ENCODE assay signal across 14 mouse cellular contexts in the genomic region with DNA sequence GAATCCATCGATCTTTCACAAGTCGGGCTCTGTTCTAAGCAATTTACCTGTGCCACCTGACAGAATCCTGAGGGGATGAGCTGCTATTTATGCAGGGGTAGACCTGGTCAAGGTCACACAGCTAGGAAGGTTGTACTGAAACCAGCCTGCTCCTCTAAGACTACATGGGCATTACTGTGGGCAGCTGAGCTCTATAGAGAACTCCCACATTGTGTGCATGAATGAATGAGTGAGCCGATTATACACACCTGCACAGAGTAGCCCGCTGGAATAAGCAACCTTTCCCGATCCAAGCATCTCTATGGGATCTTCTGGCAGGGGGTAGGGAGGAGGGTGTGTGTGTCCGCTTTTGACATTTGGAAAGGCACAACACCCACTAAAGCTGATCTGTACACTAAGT. TPM values are rescaled to one million over a fixed set of nuclear protein-coding genes. Genes with fewer than 3 reads are reported as not detected.
DNase-seq lines count a peak whose midpoint lies in the region; ATAC-seq lines count a peak whose summit lies in the region.
"Had no signal": no experiment of that assay in that cellular context is flagged by ENCODE, and none has a peak within 500 bp of the region (broad histone marks: within the 10 kb centered on the region; RNA-seq: fewer than 3 reads in every experiment).

No protein-coding gene starts in this region.

- DNase-seq in kidney, postnatal 36 days: no peak
- DNase-seq in hindbrain, embryonic 10.5 days (ENCODE audit: low spot score): no peak
- DNase-seq in urinary bladder, postnatal 10 days (ENCODE audit: low spot score): no peak
- DNase-seq in gastrocnemius, adult 18-20 months (ENCODE audit: low spot score): no peak
- DNase-seq: cerebellum, adult 18-20 months; lung, postnatal 4 days; spleen, adult 18-20 months; thymus, postnatal 4 days had no signal

- 72% methylated on average over 6 of the region's 6 CpGs for WGBS in kidney, embryonic 16.5 days
- 73% methylated on average over 6 of the region's 6 CpGs for WGBS in embryonic facial prominence, embryonic 12.5 days
- WGBS in hindbrain, embryonic 10.5 days: 85% methylated on average over 6 of the region's 6 CpGs
- 78% methylated on average over 6 of the region's 6 CpGs for WGBS in midbrain, embryonic 13.5 days

- H3K36me3 ChIP-seq in kidney, embryonic 16.5 days (ENCODE audit: insufficient read depth, low read length): no peaks in the 10 kb centered on the region
- no peaks in the 10 kb centered on the region for H3K36me3 ChIP-seq in embryonic facial prominence, embryonic 12.5 days
- H3K36me3 ChIP-seq in hindbrain, embryonic 10.5 days: no peaks in the 10 kb centered on the region
- no peaks in the 10 kb centered on the region for H3K36me3 ChIP-seq in midbrain, embryonic 13.5 days
- H3K36me3 ChIP-seq: G1E had no signal

- ATAC-seq in kidney, embryonic 16.5 days (ENCODE audit: low FRiP score, low TSS enrichment): peak; percentile 1; the same call in 1 of the 2 replicates
- no peak for ATAC-seq in embryonic facial prominence, embryonic 12.5 days (ENCODE audit: insufficient number of reproducible peaks, insufficient read depth, low FRiP score, low TSS enrichment)
- ATAC-seq in midbrain, embryonic 13.5 days: peak; percentile 53

- no peak overlapping the region for H3K4me3 ChIP-seq in kidney, embryonic 16.5 days (ENCODE audit: low read length)
- no peak overlapping the region for H3K4me3 ChIP-seq in embryonic facial prominence, embryonic 12.5 days
- no peak overlapping the region for H3K4me3 ChIP-seq in hindbrain, embryonic 10.5 days
- H3K4me3 ChIP-seq in midbrain, embryonic 13.5 days (replicated peaks): no peak overlapping the region
- H3K4me3 ChIP-seq: erythroblast, embryonic 14.5 days had no signal

- no peaks in the 10 kb centered on the region for H3K9me3 ChIP-seq in kidney, embryonic 16.5 days (ENCODE audit: low read length)
- no peaks in the 10 kb centered on the region for H3K9me3 ChIP-seq in embryonic facial prominence, embryonic 12.5 days
- H3K9me3 ChIP-seq in hindbrain, embryonic 10.5 days: no peaks in the 10 kb centered on the region
- H3K9me3 ChIP-seq in midbrain, embryonic 13.5 days: no peaks in the 10 kb centered on the region
- H3K9me3 ChIP-seq: G1E had no signal

- H3K4me1 ChIP-seq in kidney, embryonic 16.5 days (ENCODE audit: insufficient read depth, low read length): peaks cover 17% of the 10 kb centered on the region
- peaks cover 9% of the 10 kb centered on the region for H3K4me1 ChIP-seq in embryonic facial prominence, embryonic 12.5 days
- H3K4me1 ChIP-seq in hindbrain, embryonic 10.5 days (replicated peaks): peaks cover 28% of the 10 kb centered on the region
- peaks cover 16% of the 10 kb centered on the region for H3K4me1 ChIP-seq in midbrain, embryonic 13.5 days (replicated peaks)

- H3K27me3 ChIP-seq in kidney, embryonic 16.5 days (ENCODE audit: insufficient read depth, low read length): no peaks in the 10 kb centered on the region
- no peaks in the 10 kb centered on the region for H3K27me3 ChIP-seq in embryonic facial prominence, embryonic 12.5 days
- no peaks in the 10 kb centered on the region for H3K27me3 ChIP-seq in hindbrain, embryonic 10.5 days (ENCODE audit: insufficient read depth, poor library complexity, severe bottlenecking)
- no peaks in the 10 kb centered on the region for H3K27me3 ChIP-seq in midbrain, embryonic 13.5 days

- H3K27ac ChIP-seq in kidney, embryonic 16.5 days (ENCODE audit: low read length): peak overlapping the region; percentile 15; the same call in 1 of the 2 replicates
- H3K27ac ChIP-seq in embryonic facial prominence, embryonic 12.5 days: 0 out of 2 replicates have a peak overlapping the region, but pooled peaks have one; percentile 14
- H3K27ac ChIP-seq in hindbrain, embryonic 10.5 days: peak overlapping the region; percentile 82
- no peak overlapping the region for H3K27ac ChIP-seq in midbrain, embryonic 13.5 days

- no peak overlapping the region for H3K9ac ChIP-seq in kidney, embryonic 16.5 days (replicated peaks; ENCODE audit: low read length)
- no peak overlapping the region for H3K9ac ChIP-seq in embryonic facial prominence, embryonic 12.5 days
- no peak overlapping the region for H3K9ac ChIP-seq in midbrain, embryonic 13.5 days (replicated peaks)

- H3K4me2 ChIP-seq in kidney, embryonic 16.5 days (replicated peaks; ENCODE audit: low read depth, low read length): no peak overlapping the region
- H3K4me2 ChIP-seq in embryonic facial prominence, embryonic 12.5 days (replicated peaks): no peak overlapping the region
- H3K4me2 ChIP-seq in midbrain, embryonic 13.5 days (replicated peaks): no peak overlapping the region

RNA-seq across cellular contexts. Expression of gene Fabp6, which starts 31.8 kb away (rescaled TPM):
- 0.42 TPM in 1 of 2 replicates, not detected in the other for polyA plus RNA-seq in kidney, embryonic 16.5 days (2015; fragmentation: Nextera tagmentation; extraction: Ambion mirVana)
- polyA plus RNA-seq in embryonic facial prominence, embryonic 12.5 days (2016; fragmentation: Nextera tagmentation; extraction: Ambion mirVana): not detected in 2 replicates
- polyA plus RNA-seq in hindbrain, embryonic 10.5 days (2016; fragmentation: Nextera tagmentation; extraction: Ambion mirVana): not detected in 2 replicates
- not detected in 2 replicates for polyA plus RNA-seq in midbrain, embryonic 13.5 days (2015; fragmentation: Nextera tagmentation; extraction: Ambion mirVana)
- not detected for total RNA-seq in gastrocnemius, adult 18-20 months (2021)
- total RNA-seq: adrenal gland, adult 2 months; G1E had no signal
- polyA plus RNA-seq: adrenal gland, adult 2 months; erythroblast, embryonic 14.5 days; G1E had no signal

RNA-seq across cellular contexts. Expression of gene 4933415A04Rik, which starts 46.3 kb away (rescaled TPM):
- 6.8 and 7.4 TPM in 2 replicates for polyA plus RNA-seq in kidney, embryonic 16.5 days (2015; fragmentation: Nextera tagmentation; extraction: Ambion mirVana)
- 5.6 and 5.9 TPM in 2 replicates for polyA plus RNA-seq in embryonic facial prominence, embryonic 12.5 days (2016; fragmentation: Nextera tagmentation; extraction: Ambion mirVana)
- polyA plus RNA-seq in hindbrain, embryonic 10.5 days (2016; fragmentation: Nextera tagmentation; extraction: Ambion mirVana): 10.4 and 12.8 TPM in 2 replicates
- 6.6 and 7.2 TPM in 2 replicates for polyA plus RNA-seq in midbrain, embryonic 13.5 days (2015; fragmentation: Nextera tagmentation; extraction: Ambion mirVana)
- under 1 TPM in 1 of 2 experiments, not detected in 1; 0.12 TPM for total RNA-seq in gastrocnemius, adult 18-20 months (2021)
- total RNA-seq: G1E had no signal
- polyA plus RNA-seq: erythroblast, embryonic 14.5 days; G1E had no signal

RNA-seq across cellular contexts. Expression of gene Pwwp2a, which starts 48.6 kb away (rescaled TPM):
- polyA plus RNA-seq in kidney, embryonic 16.5 days (2015; fragmentation: Nextera tagmentation; extraction: Ambion mirVana): 13.6 and 21.0 TPM in 2 replicates
- 43.0 and 45.7 TPM in 2 replicates for polyA plus RNA-seq in embryonic facial prominence, embryonic 12.5 days (2016; fragmentation: Nextera tagmentation; extraction: Ambion mirVana)
- polyA plus RNA-seq in hindbrain, embryonic 10.5 days (2016; fragmentation: Nextera tagmentation; extraction: Ambion mirVana): 27.3 and 34.1 TPM in 2 replicates
- polyA plus RNA-seq in midbrain, embryonic 13.5 days (2015; fragmentation: Nextera tagmentation; extraction: Ambion mirVana): 30.1 and 36.3 TPM in 2 replicates
- total RNA-seq in gastrocnemius, adult 18-20 months (2021): 10 to 100 TPM; 12.6 to 14.1 TPM
